Mouse (Mus musculus): ENCODE results near the gene Zbtb8a.
"Not testable (repeated sequence)": the region's sequence is repeated elsewhere in the genome, so short reads cannot be mapped to it uniquely, and the experiment has no call there.

Gene Zbtb8a

GRCm38 (mm10) chr4:129377601-129378390, at the start of gene Zbtb8a:
Zbtb8a (minus strand) TSS chr4:129378116.
- DNase-seq (ENCODE audit: low spot score) = peak; percentile 35

- no peak for DNase-seq (ENCODE audit: low spot score)
Measured at GRCm38 (mm10) chr4:129418321-129418720, 40.4 kb upstream of the Zbtb8a start.

DNA sequence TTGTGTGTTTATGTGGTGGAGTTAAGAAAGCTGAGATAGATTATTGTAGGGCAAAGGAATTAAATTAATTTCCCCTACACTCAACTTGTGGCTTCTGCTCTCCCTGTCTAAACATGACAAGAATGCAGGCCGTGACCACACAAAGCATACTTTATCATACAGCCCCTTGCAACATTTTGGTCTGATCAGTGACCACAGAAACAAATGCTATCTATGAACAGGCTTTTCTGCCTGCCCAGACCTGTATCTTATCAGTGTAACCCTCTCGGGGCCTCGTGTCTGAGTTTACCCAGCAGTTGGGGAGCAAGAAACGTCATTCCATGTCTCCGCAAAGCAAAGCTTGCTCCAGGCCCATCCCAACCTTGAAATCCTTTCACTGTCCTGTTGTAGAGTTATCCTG, 38.6 kb upstream of the Zbtb8a start:
- no peak for DNase-seq (ENCODE audit: low spot score)

GRCm38 (mm10) chr4:129415892-129416291, 38.0 kb upstream of the Zbtb8a start:
- DNase-seq (ENCODE audit: low spot score) = no peak

- DNase-seq (ENCODE audit: low spot score) = no peak
Measured at GRCm38 (mm10) chr4:129410991-129411390, 33.1 kb upstream of the Zbtb8a start.

DNA sequence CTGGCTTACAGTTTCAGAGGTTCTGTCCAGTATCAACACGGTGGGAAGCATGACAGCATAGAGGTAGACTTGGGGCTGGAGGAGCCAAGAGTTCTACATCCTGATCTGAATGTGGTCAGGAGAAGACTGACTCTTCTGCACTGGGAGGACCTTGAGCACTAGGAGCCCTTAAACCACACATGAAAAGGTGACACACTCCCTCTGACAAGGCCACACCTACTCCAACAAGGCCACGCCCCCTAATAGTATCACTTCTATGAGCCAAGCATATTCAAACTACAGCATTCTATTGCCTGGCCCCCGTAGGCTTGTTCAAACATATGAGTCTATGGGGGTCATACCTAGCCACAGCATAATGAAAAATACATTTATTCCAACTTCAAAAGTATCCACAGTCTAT, 32.6 kb upstream of the Zbtb8a start:
- DNase-seq (ENCODE audit: low spot score) = not testable (repeated sequence)

GRCm38 (mm10) chr4:129406447-129406846, 28.5 kb upstream of the Zbtb8a start:
- peak; percentile 32 for DNase-seq (ENCODE audit: low spot score)

- DNase-seq (ENCODE audit: low spot score) = no peak
Measured at GRCm38 (mm10) chr4:129399813-129400212, 21.9 kb upstream of the Zbtb8a start.

DNA sequence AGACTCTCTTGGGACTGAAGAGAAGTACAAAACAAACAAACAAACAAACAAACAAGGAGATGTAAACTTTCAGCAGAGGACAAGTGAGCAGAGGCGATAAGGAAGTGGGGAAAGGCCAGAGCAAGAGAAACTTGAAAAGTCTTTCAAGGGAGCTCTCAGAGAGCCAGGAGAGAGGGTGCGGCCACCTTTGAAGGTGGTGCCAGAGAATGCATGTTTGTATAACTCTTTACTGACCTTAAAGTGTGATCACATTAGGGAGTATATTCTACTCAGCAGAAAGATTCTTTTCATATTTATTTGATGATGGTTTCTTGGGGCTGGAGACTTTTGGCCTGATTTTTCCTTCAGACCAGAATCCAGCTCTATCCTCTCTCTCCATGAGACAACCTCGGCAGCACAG, 19.0 kb upstream of the Zbtb8a start:
- no peak for DNase-seq (ENCODE audit: low spot score)

DNA sequence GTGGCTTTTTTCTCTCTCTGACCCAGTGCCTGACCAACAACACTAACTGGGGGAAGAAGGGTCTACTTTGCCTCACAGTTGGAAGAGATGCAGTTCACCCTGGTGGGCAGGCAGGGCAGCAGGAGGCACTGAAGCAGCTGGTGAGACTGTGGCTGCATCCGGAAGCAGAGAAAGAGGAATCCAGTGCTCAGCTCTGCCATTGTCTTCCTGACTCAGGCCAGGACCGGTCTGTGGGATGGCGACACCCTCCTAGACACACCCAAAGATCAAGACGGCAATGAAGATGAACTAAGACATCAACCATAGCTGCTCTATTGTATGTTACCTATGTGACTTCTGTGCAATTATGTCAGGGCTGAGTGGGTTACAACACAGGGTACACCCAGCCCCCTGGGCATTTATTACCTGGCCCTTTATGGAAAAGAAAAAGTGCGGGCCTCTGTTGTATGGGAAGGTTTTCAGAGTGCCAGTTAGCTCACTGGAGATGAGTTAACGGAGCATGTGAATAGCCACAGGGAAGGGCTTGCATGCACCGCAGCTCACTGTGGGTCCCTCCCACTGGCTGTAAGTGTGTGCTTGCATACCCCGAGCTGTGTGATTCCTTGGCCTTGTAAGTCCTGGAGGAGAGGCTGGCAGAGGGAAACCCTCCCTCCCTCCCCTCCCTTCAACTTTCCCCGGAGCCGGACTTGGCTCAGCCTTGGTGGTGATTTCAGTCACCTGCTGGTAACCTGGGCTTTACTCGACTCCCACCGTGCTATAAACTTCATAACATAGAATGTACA, 16.4 kb upstream of the Zbtb8a start:
- DNase-seq (ENCODE audit: low spot score) = no peak

DNA sequence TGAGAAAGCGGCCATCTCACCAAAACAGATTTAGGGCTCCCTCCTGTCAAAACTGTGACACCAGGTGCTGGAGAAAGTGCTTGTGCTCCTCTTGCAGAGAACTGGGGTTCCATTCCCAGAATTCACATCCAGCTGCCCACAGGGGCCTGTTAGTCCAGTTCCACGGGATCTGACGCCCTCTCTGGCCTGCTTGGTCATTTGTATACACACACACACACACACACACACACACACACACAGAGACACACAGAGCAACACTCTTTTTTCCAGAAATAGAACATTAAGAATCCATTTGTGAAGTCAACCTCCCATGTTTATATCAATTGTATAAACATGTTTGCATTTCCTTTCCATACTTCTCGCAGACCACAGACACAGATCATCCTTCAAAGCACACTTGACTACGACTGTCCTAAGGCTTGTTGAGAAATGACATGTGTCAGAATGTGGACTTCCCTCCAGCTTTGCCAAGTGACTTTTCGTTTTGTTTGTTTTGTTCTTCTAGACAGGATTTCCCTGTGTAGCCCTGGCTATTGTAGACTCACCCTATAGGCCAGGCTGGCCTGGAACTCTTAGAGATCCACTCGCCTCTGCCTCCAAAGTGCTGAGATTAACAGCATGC, 13.1 kb upstream of the Zbtb8a start:
- no peak for DNase-seq (ENCODE audit: low spot score)

- no peak for DNase-seq (ENCODE audit: low spot score)
Measured at GRCm38 (mm10) chr4:129390216-129390743, 12.4 kb upstream of the Zbtb8a start.

DNA sequence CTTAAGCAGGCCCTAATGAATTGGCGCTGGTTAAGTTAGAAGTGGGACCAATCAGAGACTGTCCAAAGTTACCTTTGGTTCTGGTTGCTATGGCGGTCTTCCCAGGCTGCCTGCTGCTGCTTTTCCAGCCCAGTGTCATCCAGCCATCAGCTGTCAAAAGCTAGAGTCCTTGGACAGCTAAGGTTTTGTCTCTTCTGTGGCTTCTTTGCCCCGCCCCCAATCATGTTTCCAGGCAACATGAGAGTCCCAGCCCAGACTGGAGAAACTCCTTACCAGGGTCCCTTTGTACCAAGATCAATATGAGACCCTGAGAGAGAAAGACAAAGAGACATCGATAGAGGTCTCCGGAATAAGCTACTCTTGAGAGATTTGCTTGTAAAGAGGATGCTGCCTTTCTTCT, 10.5 kb upstream of the Zbtb8a start:
- no peak for DNase-seq (ENCODE audit: low spot score)

DNA sequence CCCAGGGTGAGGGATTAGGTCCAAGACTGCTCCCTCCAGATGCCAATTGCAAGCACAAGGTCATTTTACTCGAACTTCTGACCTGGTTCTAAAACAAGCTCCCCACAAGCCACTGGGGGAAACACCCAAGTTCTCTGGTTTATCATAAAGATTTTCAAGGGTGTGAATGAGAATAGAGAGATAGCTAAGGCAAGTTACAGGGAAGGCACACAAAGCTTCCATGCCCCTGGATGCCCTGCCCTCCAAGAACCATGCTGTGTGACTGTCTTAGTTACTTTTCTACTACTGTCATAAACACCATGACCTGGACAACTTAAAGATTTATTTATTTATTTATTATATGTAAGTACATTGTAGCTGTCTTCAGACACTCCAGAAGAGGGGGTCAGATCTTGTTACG, 9.1 kb upstream of the Zbtb8a start:
- DNase-seq (ENCODE audit: low spot score) = no peak

GRCm38 (mm10) chr4:129386269-129386946, 8.5 kb upstream of the Zbtb8a start:
- DNase-seq (ENCODE audit: low spot score) = no peak

GRCm38 (mm10) chr4:129385685-129386084, 7.8 kb upstream of the Zbtb8a start:
- DNase-seq (ENCODE audit: low spot score) = no peak

DNA sequence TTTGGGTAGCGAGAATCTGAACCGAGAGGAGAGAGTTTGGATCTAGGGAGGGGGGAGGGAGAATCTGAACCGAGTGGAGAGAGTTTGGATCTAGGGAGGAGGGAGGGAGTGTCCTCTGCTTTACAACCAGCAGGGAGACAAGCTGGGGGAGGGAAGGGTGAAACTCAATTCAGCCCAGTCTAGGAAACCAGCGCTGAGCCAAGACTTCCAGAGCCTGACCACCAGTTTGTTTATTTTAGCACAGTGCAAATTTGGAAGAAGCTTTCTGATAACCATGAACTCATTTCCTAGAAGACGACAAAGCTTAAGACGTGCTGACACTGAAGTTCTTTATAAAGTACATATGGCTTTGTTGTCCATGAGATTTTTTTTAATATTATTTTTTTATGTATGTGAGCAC, 6.5 kb upstream of the Zbtb8a start:
- DNase-seq (ENCODE audit: low spot score) = no peak

DNA sequence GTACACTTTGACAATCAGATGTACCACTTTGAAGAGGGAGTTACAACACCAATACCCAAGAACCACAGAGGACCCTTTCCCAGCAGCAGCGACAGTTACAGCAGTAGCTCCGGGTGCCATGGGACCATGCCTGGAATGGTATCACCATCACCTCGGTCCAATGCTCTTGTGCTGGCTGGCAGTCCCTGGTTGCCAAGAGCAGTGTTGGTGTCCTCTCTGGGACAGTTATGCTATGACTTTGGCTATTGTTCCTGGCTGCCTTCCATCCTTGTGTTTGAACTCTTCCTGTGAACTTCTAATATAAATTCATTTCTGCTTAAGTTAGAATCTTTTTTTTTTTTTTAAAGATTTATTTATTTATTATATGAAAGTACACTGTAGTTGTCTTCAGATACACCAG, 5.7 kb upstream of the Zbtb8a start:
- no peak for DNase-seq (ENCODE audit: low spot score)

GRCm38 (mm10) chr4:129382488-129382887, 4.6 kb upstream of the Zbtb8a start:
- no peak for DNase-seq (ENCODE audit: low spot score)

DNA sequence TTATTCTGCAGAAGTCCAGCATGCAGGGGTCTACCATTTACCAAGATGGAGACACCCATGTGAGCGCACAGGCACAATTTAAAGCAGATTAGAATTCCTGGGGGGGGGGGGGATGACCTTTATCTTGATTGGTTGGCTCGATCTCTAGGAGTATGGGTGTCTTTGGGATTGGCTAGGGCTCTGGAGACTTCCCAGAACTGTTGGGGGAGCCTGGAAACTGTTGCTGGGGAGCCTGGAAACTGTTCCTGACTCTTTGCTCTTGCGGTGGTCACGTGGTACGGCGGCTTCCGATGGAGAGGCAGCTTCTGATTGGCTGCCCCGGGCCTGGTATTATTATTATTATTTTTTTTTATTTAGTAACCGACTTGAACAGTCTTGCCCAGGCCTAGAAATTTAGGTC, 4.1 kb upstream of the Zbtb8a start:
- DNase-seq (ENCODE audit: low spot score) = no peak

GRCm38 (mm10) chr4:129381148-129381547, 3.2 kb upstream of the Zbtb8a start:
- DNase-seq (ENCODE audit: low spot score) = no peak

- DNase-seq (ENCODE audit: low spot score) = no peak
Measured at GRCm38 (mm10) chr4:129379805-129380204, 1.9 kb upstream of the Zbtb8a start.

All from ovary, postnatal 10 days (tissue).